Mouse (Mus musculus): ENCODE data around the gene Patl1. TPM values are rescaled to one million over a fixed set of nuclear protein-coding genes. Genes with fewer than 3 reads are reported as not detected.
"Not testable (repeated sequence)": the region's sequence is repeated elsewhere in the genome, so short reads cannot be mapped to it uniquely, and the experiment has no call there.

Patl1 gene
- polyA plus RNA-seq (2012; rRNA removed) = 28.1 and 34.4 TPM in 2 replicates

DNA sequence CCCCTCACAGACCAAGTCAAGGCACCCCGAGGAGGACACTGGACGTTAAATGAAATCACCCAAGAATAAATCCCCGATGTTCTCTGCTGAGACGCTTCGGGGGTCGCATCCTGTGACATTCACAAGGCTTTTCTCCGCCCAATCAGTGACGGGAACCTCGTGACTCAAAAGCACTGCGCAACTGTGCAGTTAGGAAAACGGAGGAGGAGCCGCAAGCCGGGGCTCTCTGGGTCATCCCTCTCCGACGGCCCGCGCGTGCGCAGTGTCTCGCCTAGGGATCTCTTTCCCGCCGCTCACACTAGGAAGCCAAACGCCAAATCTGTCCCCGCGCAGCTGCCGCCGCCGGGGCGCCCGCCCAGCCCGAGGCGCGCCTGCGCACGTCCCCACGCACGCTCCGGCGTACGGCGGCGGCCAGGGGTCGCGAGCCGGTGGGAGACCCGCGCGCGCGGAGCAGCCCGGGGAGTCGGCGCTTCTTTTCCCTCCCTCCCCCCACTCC lies at the start of gene Patl1:
Gene Patl1, plus strand, starts transcription at position 363 of the 496 bp plus-strand sequence.
- peak; percentile 97 for DNase-seq
- WGBS = under 1% methylated on average over 53 of the region's 53 CpGs
- TF ChIP-seq CTCF (IDR thresholded peaks at IDR 0.05; ENCODE audit: borderline replicate concordance, control insufficient read depth, extremely low read depth, insufficient read depth, low read length, poor library complexity) (0 out of 2 replicates have a peak, but pooled peaks have one; percentile 19), POLR2A (IDR thresholded peaks at IDR 0.05; ENCODE audit: control insufficient read depth, extremely low read depth, insufficient read depth, low read length, poor library complexity) (peak; percentile 69; the same call in 1 of the 2 replicates)
- Histone ChIP-seq H3K4me1 (replicated peaks; ENCODE audit: control insufficient read depth, insufficient read depth, low read length) (peaks cover 9% of the 10 kb centered on the region), H3K4me3 (ENCODE audit: control insufficient read depth, insufficient read depth, low read length) (peak within 1 kb of the TSS; percentile 91), H3K27ac (ENCODE audit: control insufficient read depth, insufficient read depth, low read length) (peak within 1 kb of the TSS; percentile 65), H3K27me3 (ENCODE audit: control insufficient read depth, insufficient read depth, low read length) (no peaks in the 10 kb centered on the region), H3K36me3 (ENCODE audit: control insufficient read depth, insufficient read depth, low read length) (peaks cover 10% of the 10 kb centered on the region)

DNA sequence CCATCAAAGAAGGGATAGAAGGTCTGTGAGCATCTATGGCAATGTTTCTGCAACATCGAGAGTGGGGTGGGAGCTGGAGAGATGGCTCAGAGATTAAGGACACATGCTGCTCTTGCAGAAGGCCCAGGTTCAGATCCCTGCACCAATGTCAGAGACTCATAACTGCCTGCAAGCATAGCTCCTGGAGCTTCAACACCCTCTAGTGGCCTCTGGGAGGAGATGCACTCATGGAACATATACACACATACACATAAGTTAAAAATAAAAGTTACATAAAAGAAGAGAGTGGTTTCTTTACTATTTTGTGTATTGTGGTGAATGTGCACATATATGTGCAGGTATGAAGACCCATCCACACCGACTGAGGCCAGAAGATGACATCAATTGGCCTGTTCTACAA lies 44.4 kb upstream of the Patl1 start:
- Histone ChIP-seq H3K27ac (ENCODE audit: control insufficient read depth, insufficient read depth, low read length) (no peak overlapping the region), H3K36me3 (ENCODE audit: control insufficient read depth, insufficient read depth, low read length) (no peaks in the 10 kb centered on the region), H3K27me3 (ENCODE audit: control insufficient read depth, insufficient read depth, low read length) (no peaks in the 10 kb centered on the region), H3K4me3 (ENCODE audit: control insufficient read depth, insufficient read depth, low read length) (no peak overlapping the region), H3K4me1 (replicated peaks; ENCODE audit: control insufficient read depth, insufficient read depth, low read length) (no peaks in the 10 kb centered on the region)
- TF ChIP-seq POLR2A (IDR thresholded peaks at IDR 0.05; ENCODE audit: control insufficient read depth, extremely low read depth, insufficient read depth, low read length, poor library complexity) = no peak
- no peak for TF ChIP-seq CTCF (IDR thresholded peaks at IDR 0.05; ENCODE audit: borderline replicate concordance, control insufficient read depth, extremely low read depth, insufficient read depth, low read length, poor library complexity)
- DNase-seq = no peak
- 88% methylated on average over 2 of the region's 2 CpGs for WGBS

GRCm38 (mm10) chr19:11875006-11875405 lies 37.2 kb upstream of the Patl1 start, which contains the start of gene Olfr1419:
Olfr1419 (minus strand) TSS chr19:11875106.
- DNase-seq = no peak
- H3K27ac ChIP-seq (ENCODE audit: control insufficient read depth, insufficient read depth, low read length) = no peak within 1 kb of the TSS
- 70% methylated on average over 1 of the region's 1 CpGs for WGBS
- TF ChIP-seq POLR2A (IDR thresholded peaks at IDR 0.05; ENCODE audit: control insufficient read depth, extremely low read depth, insufficient read depth, low read length, poor library complexity) = no peak
- no peak for TF ChIP-seq CTCF (IDR thresholded peaks at IDR 0.05; ENCODE audit: borderline replicate concordance, control insufficient read depth, extremely low read depth, insufficient read depth, low read length, poor library complexity)
- H3K36me3 ChIP-seq (ENCODE audit: control insufficient read depth, insufficient read depth, low read length) = no peaks in the 10 kb centered on the region
- no peak within 1 kb of the TSS for H3K4me3 ChIP-seq (ENCODE audit: control insufficient read depth, insufficient read depth, low read length)
- H3K27me3 ChIP-seq (ENCODE audit: control insufficient read depth, insufficient read depth, low read length) = no peaks in the 10 kb centered on the region
- no peaks in the 10 kb centered on the region for H3K4me1 ChIP-seq (replicated peaks; ENCODE audit: control insufficient read depth, insufficient read depth, low read length)

- not testable (repeated sequence) for H3K4me1 ChIP-seq (replicated peaks; ENCODE audit: control insufficient read depth, insufficient read depth, low read length); DNase-seq; H3K27me3 ChIP-seq (ENCODE audit: control insufficient read depth, insufficient read depth, low read length); H3K27ac ChIP-seq (ENCODE audit: control insufficient read depth, insufficient read depth, low read length); H3K4me3 ChIP-seq (ENCODE audit: control insufficient read depth, insufficient read depth, low read length); H3K36me3 ChIP-seq (ENCODE audit: control insufficient read depth, insufficient read depth, low read length)
- 83% methylated on average over 22 of the region's 22 CpGs for WGBS
Observed at GRCm38 (mm10) chr19:11878404-11878803, 33.8 kb upstream of the Patl1 start.

DNA sequence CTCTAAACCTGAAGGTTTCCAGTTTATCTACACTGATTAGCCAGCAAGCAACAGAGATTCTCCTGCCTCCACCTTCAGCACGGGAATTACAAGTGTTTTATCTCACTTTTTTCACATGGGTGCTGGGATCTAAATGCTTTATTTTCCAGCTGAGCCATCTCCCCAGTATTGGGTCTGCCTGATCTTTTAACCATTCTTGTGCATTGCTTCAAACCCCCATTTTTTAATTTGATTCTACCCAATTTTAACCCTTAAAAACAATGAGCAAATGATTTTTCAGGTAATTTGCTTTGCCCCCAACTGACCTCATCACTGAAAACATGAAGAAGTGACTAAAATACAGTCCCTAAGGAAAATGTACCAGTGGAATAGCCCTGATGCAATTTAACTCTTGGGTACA lies 25.9 kb upstream of the Patl1 start, which contains the start of gene Olfr1420:
Gene Olfr1420, plus strand, starts transcription at position 301 of the 400 bp plus-strand sequence.
- H3K36me3 ChIP-seq (ENCODE audit: control insufficient read depth, insufficient read depth, low read length) = no peaks in the 10 kb centered on the region
- DNase-seq = no peak
- no peak within 1 kb of the TSS for H3K4me3 ChIP-seq (ENCODE audit: control insufficient read depth, insufficient read depth, low read length)
- TF ChIP-seq POLR2A (IDR thresholded peaks at IDR 0.05; ENCODE audit: control insufficient read depth, extremely low read depth, insufficient read depth, low read length, poor library complexity) (no peak), CTCF (IDR thresholded peaks at IDR 0.05; ENCODE audit: borderline replicate concordance, control insufficient read depth, extremely low read depth, insufficient read depth, low read length, poor library complexity) (no peak)
- no peaks in the 10 kb centered on the region for H3K27me3 ChIP-seq (ENCODE audit: control insufficient read depth, insufficient read depth, low read length)
- no peak within 1 kb of the TSS for H3K27ac ChIP-seq (ENCODE audit: control insufficient read depth, insufficient read depth, low read length)
- no peaks in the 10 kb centered on the region for H3K4me1 ChIP-seq (replicated peaks; ENCODE audit: control insufficient read depth, insufficient read depth, low read length)
- 56% methylated on average over 1 of the region's 1 CpGs for WGBS

DNA sequence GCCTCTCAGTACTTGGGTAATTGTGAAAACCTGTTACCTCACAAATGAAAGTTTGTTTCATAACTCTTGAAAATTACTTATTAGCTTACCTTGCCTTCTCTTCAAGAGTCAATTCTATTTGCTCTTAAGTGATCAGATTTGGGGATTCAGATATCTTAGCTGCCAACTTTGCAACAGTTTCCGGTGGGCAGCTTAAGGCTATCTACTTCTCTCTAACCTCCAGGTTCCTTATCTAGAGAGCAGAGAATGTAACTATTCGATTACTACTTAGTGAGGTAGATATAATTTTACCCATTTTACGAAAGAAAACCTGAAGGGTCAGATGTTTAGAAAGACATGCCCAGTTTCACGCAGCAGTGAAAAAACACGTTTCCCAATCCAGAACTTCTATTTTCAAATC lies 1.2 kb upstream of the Patl1 start:
- 89% methylated on average over 5 of the region's 5 CpGs for WGBS
- Histone ChIP-seq H3K4me1 (replicated peaks; ENCODE audit: control insufficient read depth, insufficient read depth, low read length) (peaks cover 9% of the 10 kb centered on the region), H3K4me3 (ENCODE audit: control insufficient read depth, insufficient read depth, low read length) (no peak overlapping the region), H3K36me3 (ENCODE audit: control insufficient read depth, insufficient read depth, low read length) (peaks cover 10% of the 10 kb centered on the region), H3K27me3 (ENCODE audit: control insufficient read depth, insufficient read depth, low read length) (no peaks in the 10 kb centered on the region), H3K27ac (ENCODE audit: control insufficient read depth, insufficient read depth, low read length) (no peak overlapping the region)
- DNase-seq = no peak
- TF ChIP-seq CTCF (IDR thresholded peaks at IDR 0.05; ENCODE audit: borderline replicate concordance, control insufficient read depth, extremely low read depth, insufficient read depth, low read length, poor library complexity) (no peak), POLR2A (IDR thresholded peaks at IDR 0.05; ENCODE audit: control insufficient read depth, extremely low read depth, insufficient read depth, low read length, poor library complexity) (no peak)

GRCm38 (mm10) chr19:11911603-11912002 lies 596 bp upstream of the Patl1 start:
- Histone ChIP-seq H3K27me3 (ENCODE audit: control insufficient read depth, insufficient read depth, low read length) (no peaks in the 10 kb centered on the region), H3K36me3 (ENCODE audit: control insufficient read depth, insufficient read depth, low read length) (peaks cover 10% of the 10 kb centered on the region), H3K4me1 (replicated peaks; ENCODE audit: control insufficient read depth, insufficient read depth, low read length) (peaks cover 9% of the 10 kb centered on the region), H3K27ac (ENCODE audit: control insufficient read depth, insufficient read depth, low read length) (peak overlapping the region; percentile 65), H3K4me3 (ENCODE audit: control insufficient read depth, insufficient read depth, low read length) (peak overlapping the region; percentile 71)
- DNase-seq = no peak
- 4% methylated on average over 17 of the region's 17 CpGs for WGBS
- TF ChIP-seq CTCF (IDR thresholded peaks at IDR 0.05; ENCODE audit: borderline replicate concordance, control insufficient read depth, extremely low read depth, insufficient read depth, low read length, poor library complexity) (no peak), POLR2A (IDR thresholded peaks at IDR 0.05; ENCODE audit: control insufficient read depth, extremely low read depth, insufficient read depth, low read length, poor library complexity) (no peak; the same call in 1 of the 2 replicates)

Measured in thymus, adult 2 months (tissue).